Mouse (Mus musculus): ENCODE measurements at regions not wholly inside any gene's neighbourhood (a gene's known extent, or its start where the extent isn't known, plus 50 kb on each side); places are given as distances from the start of the nearest gene placed in this dataset.

DNA sequence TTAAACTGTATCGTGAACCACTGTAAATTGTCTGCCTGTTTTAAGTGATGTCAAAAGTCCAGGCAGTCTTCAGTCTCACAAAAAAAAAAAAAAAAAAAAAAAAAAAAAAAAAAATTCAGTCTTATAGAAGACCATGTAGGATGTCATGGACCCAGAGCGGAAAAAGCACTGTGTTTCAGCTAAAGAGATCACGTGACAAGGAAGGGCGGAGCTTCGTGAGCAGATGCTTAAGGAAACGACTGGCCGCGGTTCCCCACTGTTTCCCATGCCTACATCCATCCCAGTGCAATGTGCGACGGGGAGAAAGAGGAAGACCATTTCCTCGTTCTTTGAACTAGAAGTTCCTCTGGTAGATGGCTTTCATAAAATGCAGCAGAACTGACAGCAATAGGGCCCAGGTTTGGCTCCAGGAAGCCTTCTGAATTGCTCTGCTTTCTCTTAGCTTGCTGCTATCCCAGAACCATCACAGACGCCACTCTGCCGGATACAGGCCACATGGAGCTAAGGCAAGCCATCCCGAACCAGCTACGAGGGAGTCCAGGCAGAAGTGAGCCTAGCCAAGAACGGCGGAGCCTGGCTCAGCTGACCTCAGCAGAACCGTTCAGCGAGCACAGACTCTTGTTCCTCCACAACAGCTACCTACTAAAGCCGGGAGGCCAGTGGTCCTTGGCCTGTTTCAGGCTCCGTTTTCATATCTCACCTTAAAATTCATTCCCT lies 117.6 kb downstream of the Hlx start:
- no peak for DNase-seq (ENCODE audit: low spot score)
- no peaks in the 10 kb centered on the region for H3K4me1 ChIP-seq (replicated peaks; ENCODE audit: control insufficient read depth, insufficient read depth, low read length)
- 86% methylated on average over 21 of the region's 21 CpGs for WGBS
- H3K9me3 ChIP-seq (ENCODE audit: control insufficient read depth, low read length) = no peaks in the 10 kb centered on the region
- no peak overlapping the region for H3K27ac ChIP-seq (ENCODE audit: low read depth, low read length)
- ATAC-seq (ENCODE audit: low FRiP score) = no peak
- H3K4me3 ChIP-seq (ENCODE audit: low read depth, low read length) = no peak overlapping the region
- H3K4me2 ChIP-seq (replicated peaks; ENCODE audit: low read depth, low read length) = no peak overlapping the region
- H3K9ac ChIP-seq (ENCODE audit: low read depth, low read length) = no peak overlapping the region
- no peaks in the 10 kb centered on the region for H3K36me3 ChIP-seq (ENCODE audit: control insufficient read depth, insufficient read depth, low read length)
- H3K27me3 ChIP-seq (ENCODE audit: control insufficient read depth, insufficient read depth, low read length) = no peaks in the 10 kb centered on the region

- no peaks in the 10 kb centered on the region for H3K36me3 ChIP-seq (ENCODE audit: control insufficient read depth, insufficient read depth, low read length)
- H3K4me1 ChIP-seq (replicated peaks; ENCODE audit: control insufficient read depth, insufficient read depth, low read length) = no peaks in the 10 kb centered on the region
- H3K4me2 ChIP-seq (replicated peaks; ENCODE audit: low read depth, low read length) = no peak overlapping the region
- no peak overlapping the region for H3K27ac ChIP-seq (ENCODE audit: low read depth, low read length)
- H3K4me3 ChIP-seq (ENCODE audit: low read depth, low read length) = no peak overlapping the region
- DNase-seq (ENCODE audit: low spot score) (no peak), ATAC-seq (ENCODE audit: low FRiP score) (no peak)
- H3K9ac ChIP-seq (ENCODE audit: low read depth, low read length) = no peak overlapping the region
- WGBS = 88% methylated on average over 4 of the region's 4 CpGs
- no peaks in the 10 kb centered on the region for H3K27me3 ChIP-seq (ENCODE audit: control insufficient read depth, insufficient read depth, low read length)
- H3K9me3 ChIP-seq (ENCODE audit: control insufficient read depth, low read length) = no peaks in the 10 kb centered on the region
Measured at GRCm38 (mm10) chr1:184612880-184613279, 119.5 kb downstream of the Hlx start.

DNA sequence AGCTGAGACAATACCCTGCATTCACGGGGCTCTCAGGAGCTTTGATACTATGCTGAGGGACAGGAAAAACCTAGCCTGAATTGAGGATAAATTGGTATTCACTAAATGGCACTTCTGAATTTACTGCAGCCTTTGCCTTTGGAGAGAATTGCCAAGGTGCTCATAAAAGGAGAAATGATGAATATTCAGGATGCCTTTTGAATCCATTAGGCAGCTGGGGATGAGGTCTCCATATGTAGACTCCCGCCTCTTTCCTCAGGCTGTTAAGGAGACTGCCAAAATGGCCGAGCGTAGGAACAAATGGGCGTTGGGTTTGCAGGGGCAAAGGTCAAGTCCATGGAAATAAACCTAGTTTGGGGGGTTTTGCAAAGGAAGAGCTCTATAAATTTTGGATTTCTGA lies 123.5 kb downstream of the Hlx start:
- no peak overlapping the region for H3K9ac ChIP-seq (ENCODE audit: low read depth, low read length)
- no peaks in the 10 kb centered on the region for H3K4me1 ChIP-seq (replicated peaks; ENCODE audit: control insufficient read depth, insufficient read depth, low read length)
- WGBS = 55% methylated on average over 5 of the region's 5 CpGs
- no peak overlapping the region for H3K4me3 ChIP-seq (ENCODE audit: low read depth, low read length)
- no peaks in the 10 kb centered on the region for H3K27me3 ChIP-seq (ENCODE audit: control insufficient read depth, insufficient read depth, low read length)
- H3K36me3 ChIP-seq (ENCODE audit: control insufficient read depth, insufficient read depth, low read length) = no peaks in the 10 kb centered on the region
- H3K27ac ChIP-seq (ENCODE audit: low read depth, low read length) = no peak overlapping the region
- H3K9me3 ChIP-seq (ENCODE audit: control insufficient read depth, low read length) = no peaks in the 10 kb centered on the region
- H3K4me2 ChIP-seq (replicated peaks; ENCODE audit: low read depth, low read length) = no peak overlapping the region
- DNase-seq (ENCODE audit: low spot score) = no peak
- no peak for ATAC-seq (ENCODE audit: low FRiP score)

GRCm38 (mm10) chr1:184608338-184608737 lies 124.1 kb downstream of the Hlx start:
- ATAC-seq (ENCODE audit: low FRiP score) = no peak
- no peak overlapping the region for H3K9ac ChIP-seq (ENCODE audit: low read depth, low read length)
- DNase-seq (ENCODE audit: low spot score) = no peak
- H3K9me3 ChIP-seq (ENCODE audit: control insufficient read depth, low read length) = no peaks in the 10 kb centered on the region
- H3K4me2 ChIP-seq (replicated peaks; ENCODE audit: low read depth, low read length) = no peak overlapping the region
- WGBS = 89% methylated on average over 2 of the region's 2 CpGs
- H3K27ac ChIP-seq (ENCODE audit: low read depth, low read length) = no peak overlapping the region
- H3K4me3 ChIP-seq (ENCODE audit: low read depth, low read length) = no peak overlapping the region
- H3K36me3 ChIP-seq (ENCODE audit: control insufficient read depth, insufficient read depth, low read length) = no peaks in the 10 kb centered on the region
- H3K4me1 ChIP-seq (replicated peaks; ENCODE audit: control insufficient read depth, insufficient read depth, low read length) = no peaks in the 10 kb centered on the region
- no peaks in the 10 kb centered on the region for H3K27me3 ChIP-seq (ENCODE audit: control insufficient read depth, insufficient read depth, low read length)

- no peaks in the 10 kb centered on the region for H3K27me3 ChIP-seq (ENCODE audit: control insufficient read depth, insufficient read depth, low read length)
- no peak overlapping the region for H3K4me3 ChIP-seq (ENCODE audit: low read depth, low read length)
- no peaks in the 10 kb centered on the region for H3K9me3 ChIP-seq (ENCODE audit: control insufficient read depth, low read length)
- WGBS = 88% methylated on average over 8 of the region's 8 CpGs
- no peak overlapping the region for H3K4me2 ChIP-seq (replicated peaks; ENCODE audit: low read depth, low read length)
- no peak overlapping the region for H3K27ac ChIP-seq (ENCODE audit: low read depth, low read length)
- no peaks in the 10 kb centered on the region for H3K36me3 ChIP-seq (ENCODE audit: control insufficient read depth, insufficient read depth, low read length)
- no peaks in the 10 kb centered on the region for H3K4me1 ChIP-seq (replicated peaks; ENCODE audit: control insufficient read depth, insufficient read depth, low read length)
- DNase-seq (ENCODE audit: low spot score) = no peak
- no peak for ATAC-seq (ENCODE audit: low FRiP score)
- H3K9ac ChIP-seq (ENCODE audit: low read depth, low read length) = no peak overlapping the region
Measured at GRCm38 (mm10) chr1:184606541-184606940, 125.9 kb downstream of the Hlx start.

DNA sequence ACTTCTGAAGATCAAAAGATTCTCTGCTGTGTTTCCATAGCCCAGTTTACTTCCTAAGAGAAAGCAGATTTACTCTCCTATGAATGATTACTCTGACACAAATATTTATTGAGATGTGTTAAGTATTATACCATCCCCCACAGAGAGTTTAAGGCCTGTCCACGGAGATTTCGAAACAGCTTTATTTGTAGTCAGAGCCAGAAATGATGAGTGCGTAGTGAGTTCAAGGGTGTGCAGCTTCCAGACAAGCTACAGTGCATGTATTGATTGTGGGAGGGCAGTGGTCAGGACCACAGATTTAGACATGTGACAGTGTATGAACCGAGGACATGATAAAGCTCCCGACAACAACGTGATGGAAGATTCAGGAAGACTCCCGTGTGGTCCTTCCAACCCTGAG lies 126.8 kb downstream of the Hlx start:
- Histone ChIP-seq H3K4me1 (replicated peaks; ENCODE audit: control insufficient read depth, insufficient read depth, low read length) (no peaks in the 10 kb centered on the region), H3K27me3 (ENCODE audit: control insufficient read depth, insufficient read depth, low read length) (no peaks in the 10 kb centered on the region), H3K36me3 (ENCODE audit: control insufficient read depth, insufficient read depth, low read length) (no peaks in the 10 kb centered on the region), H3K4me3 (ENCODE audit: low read depth, low read length) (no peak overlapping the region), H3K9ac (ENCODE audit: low read depth, low read length) (no peak overlapping the region), H3K27ac (ENCODE audit: low read depth, low read length) (no peak overlapping the region), H3K9me3 (ENCODE audit: control insufficient read depth, low read length) (no peaks in the 10 kb centered on the region), H3K4me2 (replicated peaks; ENCODE audit: low read depth, low read length) (no peak overlapping the region)
- 88% methylated on average over 7 of the region's 7 CpGs for WGBS
- no peak for ATAC-seq (ENCODE audit: low FRiP score)
- DNase-seq (ENCODE audit: low spot score) = no peak

DNA sequence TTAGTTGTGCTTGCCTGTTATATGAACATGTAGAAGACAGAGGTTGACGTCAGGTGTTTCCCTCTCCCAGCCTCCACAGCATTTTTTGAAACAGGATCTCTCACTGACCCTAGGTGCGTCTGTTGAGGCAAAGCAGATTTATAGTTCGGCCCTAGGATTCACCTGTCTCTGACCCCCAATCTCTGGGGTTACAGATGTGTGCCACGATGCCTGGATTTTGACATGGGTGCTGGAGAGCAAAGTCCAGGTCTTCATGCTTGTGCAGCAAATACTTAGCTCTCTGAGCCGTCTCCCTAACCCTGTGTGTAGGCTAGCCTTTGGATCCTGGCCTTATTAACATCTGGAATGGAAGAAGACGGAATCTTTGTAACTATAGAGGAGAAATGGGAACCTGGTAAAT lies 129.3 kb downstream of the Hlx start:
- Histone ChIP-seq H3K4me1 (replicated peaks; ENCODE audit: control insufficient read depth, insufficient read depth, low read length) (no peaks in the 10 kb centered on the region), H3K9ac (ENCODE audit: low read depth, low read length) (no peak overlapping the region), H3K9me3 (ENCODE audit: control insufficient read depth, low read length) (no peaks in the 10 kb centered on the region), H3K27ac (ENCODE audit: low read depth, low read length) (no peak overlapping the region), H3K4me2 (replicated peaks; ENCODE audit: low read depth, low read length) (no peak overlapping the region), H3K27me3 (ENCODE audit: control insufficient read depth, insufficient read depth, low read length) (no peaks in the 10 kb centered on the region), H3K36me3 (ENCODE audit: control insufficient read depth, insufficient read depth, low read length) (no peaks in the 10 kb centered on the region), H3K4me3 (ENCODE audit: low read depth, low read length) (no peak overlapping the region)
- DNase-seq (ENCODE audit: low spot score) = no peak
- no peak for ATAC-seq (ENCODE audit: low FRiP score)
- WGBS = 90% methylated on average over 6 of the region's 6 CpGs

- no peak overlapping the region for H3K9ac ChIP-seq (ENCODE audit: low read depth, low read length)
- no peak overlapping the region for H3K4me2 ChIP-seq (replicated peaks; ENCODE audit: low read depth, low read length)
- no peak overlapping the region for H3K27ac ChIP-seq (ENCODE audit: low read depth, low read length)
- ATAC-seq (ENCODE audit: low FRiP score) (no peak), DNase-seq (ENCODE audit: low spot score) (no peak)
- no peaks in the 10 kb centered on the region for H3K27me3 ChIP-seq (ENCODE audit: control insufficient read depth, insufficient read depth, low read length)
- no peaks in the 10 kb centered on the region for H3K36me3 ChIP-seq (ENCODE audit: control insufficient read depth, insufficient read depth, low read length)
- H3K9me3 ChIP-seq (ENCODE audit: control insufficient read depth, low read length) = no peaks in the 10 kb centered on the region
- H3K4me3 ChIP-seq (ENCODE audit: low read depth, low read length) = no peak overlapping the region
- 84% methylated on average over 12 of the region's 12 CpGs for WGBS
- no peaks in the 10 kb centered on the region for H3K4me1 ChIP-seq (replicated peaks; ENCODE audit: control insufficient read depth, insufficient read depth, low read length)
Measured at GRCm38 (mm10) chr1:184595449-184595848, 137.0 kb downstream of the Hlx start.

- Histone ChIP-seq H3K9ac (ENCODE audit: low read depth, low read length) (no peak overlapping the region), H3K4me2 (replicated peaks; ENCODE audit: low read depth, low read length) (no peak overlapping the region), H3K27ac (ENCODE audit: low read depth, low read length) (no peak overlapping the region), H3K36me3 (ENCODE audit: control insufficient read depth, insufficient read depth, low read length) (no peaks in the 10 kb centered on the region), H3K4me3 (ENCODE audit: low read depth, low read length) (no peak overlapping the region), H3K27me3 (ENCODE audit: control insufficient read depth, insufficient read depth, low read length) (no peaks in the 10 kb centered on the region), H3K4me1 (replicated peaks; ENCODE audit: control insufficient read depth, insufficient read depth, low read length) (no peaks in the 10 kb centered on the region), H3K9me3 (ENCODE audit: control insufficient read depth, low read length) (no peaks in the 10 kb centered on the region)
- DNase-seq (ENCODE audit: low spot score) = no peak
- no peak for ATAC-seq (ENCODE audit: low FRiP score)
- WGBS = 83% methylated on average over 7 of the region's 7 CpGs
Measured at GRCm38 (mm10) chr1:184590634-184591033, 141.8 kb downstream of the Hlx start.

Measured in hindbrain, embryonic 11.5 days (tissue).